Mouse (Mus musculus): Measurements from ENCODE around the gene Slc38a7. TPM values are rescaled to one million over a fixed set of nuclear protein-coding genes. Genes with fewer than 3 reads are reported as not detected.
"Not testable (repeated sequence)": the region's sequence is repeated elsewhere in the genome, so short reads cannot be mapped to it uniquely, and the experiment has no call there.

The Slc38a7 gene
- total RNA-seq, 2 experiments from 2014 or later: 24.4 to 28.7 TPM

- no peak for DNase-seq (ENCODE audit: low spot score in 2 of 2)
These were observed 44.7 kb downstream of the Slc38a7 start for GRCm38 (mm10) chr8:95808631-95809030.

- peak; percentile 93 to 94 for DNase-seq (ENCODE audit: low spot score in 2 of 2)
These were observed 45.5 kb downstream of the Slc38a7 start for GRCm38 (mm10) chr8:95807861-95808260.

- DNase-seq (ENCODE audit: low spot score in 2 of 2): peak; percentile 94 to 98
These were observed 46.0 kb downstream of the Slc38a7 start, which contains the start of gene Cnot1 for GRCm38 (mm10) chr8:95807331-95807843. Gene Cnot1 (minus strand): TSS chr8:95807464.

DNA sequence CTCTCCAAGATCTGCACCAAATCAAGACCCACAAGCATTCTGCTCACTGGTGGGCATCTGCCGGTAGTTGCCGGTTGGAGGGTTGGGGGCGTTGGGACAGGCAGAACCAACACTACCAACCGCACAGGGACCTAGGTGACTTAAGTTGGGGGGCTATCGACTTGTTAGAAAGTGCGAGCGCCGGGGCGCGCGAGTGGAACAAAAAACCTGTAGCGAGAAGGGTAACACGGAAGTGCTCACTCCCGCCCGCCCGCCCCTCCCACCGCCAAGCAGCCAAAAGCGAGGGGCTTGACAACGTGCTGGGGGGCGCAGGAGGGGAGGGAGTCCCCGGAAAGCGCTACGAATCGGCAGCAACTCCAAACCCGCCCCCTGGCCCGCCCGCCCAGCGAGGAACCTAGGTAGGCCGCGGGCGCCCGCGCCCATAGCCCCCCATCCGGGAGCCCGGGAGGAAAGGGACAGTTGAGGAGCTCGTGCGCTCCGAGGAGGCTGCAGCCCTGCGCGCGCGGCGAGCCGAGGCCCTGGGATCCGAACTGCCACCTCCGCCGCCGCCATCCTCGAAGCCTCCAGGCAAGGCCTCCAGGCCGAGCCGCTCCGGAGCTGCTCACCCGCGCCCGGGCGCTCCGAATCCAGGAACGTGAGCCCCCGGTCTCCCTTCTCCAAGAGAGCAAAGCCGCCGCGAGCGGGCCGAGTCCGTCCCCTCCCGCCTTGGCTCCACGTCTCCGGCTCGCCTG is 46.7 kb downstream of the Slc38a7 start:
- DNase-seq (ENCODE audit: low spot score in 2 of 2): peak; percentile 31 to 55

DNA sequence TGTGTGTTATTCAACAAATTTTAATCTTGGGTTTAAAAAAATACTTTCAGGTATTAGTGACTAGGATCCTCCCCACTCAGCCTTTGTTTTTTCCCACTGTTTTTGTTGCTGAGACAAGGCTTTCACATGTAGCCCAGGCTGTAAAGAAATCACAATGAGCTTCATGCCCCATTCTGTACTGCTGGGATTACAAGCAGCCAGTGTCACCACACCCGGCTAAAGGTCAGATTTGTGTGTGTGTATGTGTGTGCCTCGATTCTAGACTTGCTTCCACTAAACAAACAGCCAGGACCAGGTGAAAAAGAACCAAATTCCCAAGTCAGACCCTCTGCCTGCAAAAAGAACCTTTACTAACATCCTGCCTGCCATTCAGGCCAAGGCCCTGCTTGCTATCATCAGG is 47.9 kb downstream of the Slc38a7 start:
- no peak for DNase-seq (ENCODE audit: low spot score in 2 of 2)

DNA sequence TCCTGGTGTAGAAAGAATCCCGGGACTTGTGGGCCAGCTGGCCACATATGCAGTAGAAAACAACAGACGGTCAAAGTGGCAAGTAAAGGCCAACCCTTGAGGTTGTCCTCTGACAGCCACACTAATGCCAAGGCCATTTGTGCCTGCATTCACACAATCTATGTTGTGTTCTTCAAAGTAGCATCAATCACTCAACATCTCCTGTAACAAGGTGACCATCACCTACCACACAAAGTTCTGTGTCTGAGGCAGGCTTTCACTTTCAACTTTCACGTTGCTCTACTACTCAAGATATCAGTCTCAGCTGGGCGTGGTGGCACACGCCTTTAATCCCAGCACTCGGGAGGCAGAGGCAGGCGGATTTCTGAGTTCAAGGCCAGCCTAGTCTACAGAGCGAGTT is 51.1 kb downstream of the Slc38a7 start:
- no peak for DNase-seq (ENCODE audit: low spot score in 2 of 2)

GRCm38 (mm10) chr8:95801476-95802064 is 51.8 kb downstream of the Slc38a7 start:
- DNase-seq (ENCODE audit: low spot score in 2 of 2): no peak

DNA sequence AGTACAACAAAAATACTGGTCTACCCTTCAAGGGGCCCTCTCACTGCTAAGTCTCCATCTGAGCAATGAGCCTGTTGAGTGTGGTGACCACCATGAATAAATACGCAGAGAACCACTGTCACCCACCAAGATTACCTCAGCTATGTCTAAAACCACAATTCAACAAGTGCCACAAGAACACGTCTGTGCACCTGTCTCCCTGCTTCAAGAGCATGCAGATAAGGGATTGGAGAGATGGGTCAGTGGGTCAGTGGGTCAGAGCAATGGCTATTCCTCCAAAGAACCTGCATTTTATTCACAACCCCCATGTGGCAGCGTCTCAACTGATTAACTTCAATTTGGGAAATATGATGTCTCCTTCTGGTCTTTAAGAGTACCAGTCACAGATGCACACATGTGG is 53.0 kb downstream of the Slc38a7 start:
- no peak for DNase-seq (ENCODE audit: low spot score in 2 of 2)

GRCm38 (mm10) chr8:95799891-95800290 is 53.4 kb downstream of the Slc38a7 start:
- no peak for DNase-seq (ENCODE audit: low spot score in 2 of 2)

DNA sequence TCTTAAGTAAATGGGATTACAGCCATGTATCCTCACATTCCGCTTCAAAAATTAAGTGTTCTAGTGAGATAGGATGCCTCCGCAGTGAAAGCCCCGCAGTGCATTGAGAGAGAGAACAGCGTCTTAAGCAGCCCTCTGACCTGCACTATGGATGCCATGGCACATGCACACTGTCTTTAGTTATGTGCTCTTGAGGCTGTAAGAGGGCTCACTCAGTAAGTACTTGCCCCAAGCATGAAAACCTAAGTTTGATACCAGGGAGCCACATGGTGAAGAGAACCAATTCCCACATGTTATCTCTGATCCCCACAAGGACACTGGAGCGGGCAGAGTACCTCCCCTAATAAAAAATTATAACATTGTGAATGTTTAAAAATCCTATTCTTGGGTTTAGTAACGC is 54.2 kb downstream of the Slc38a7 start:
- DNase-seq (ENCODE audit: low spot score in 2 of 2): no peak

DNA sequence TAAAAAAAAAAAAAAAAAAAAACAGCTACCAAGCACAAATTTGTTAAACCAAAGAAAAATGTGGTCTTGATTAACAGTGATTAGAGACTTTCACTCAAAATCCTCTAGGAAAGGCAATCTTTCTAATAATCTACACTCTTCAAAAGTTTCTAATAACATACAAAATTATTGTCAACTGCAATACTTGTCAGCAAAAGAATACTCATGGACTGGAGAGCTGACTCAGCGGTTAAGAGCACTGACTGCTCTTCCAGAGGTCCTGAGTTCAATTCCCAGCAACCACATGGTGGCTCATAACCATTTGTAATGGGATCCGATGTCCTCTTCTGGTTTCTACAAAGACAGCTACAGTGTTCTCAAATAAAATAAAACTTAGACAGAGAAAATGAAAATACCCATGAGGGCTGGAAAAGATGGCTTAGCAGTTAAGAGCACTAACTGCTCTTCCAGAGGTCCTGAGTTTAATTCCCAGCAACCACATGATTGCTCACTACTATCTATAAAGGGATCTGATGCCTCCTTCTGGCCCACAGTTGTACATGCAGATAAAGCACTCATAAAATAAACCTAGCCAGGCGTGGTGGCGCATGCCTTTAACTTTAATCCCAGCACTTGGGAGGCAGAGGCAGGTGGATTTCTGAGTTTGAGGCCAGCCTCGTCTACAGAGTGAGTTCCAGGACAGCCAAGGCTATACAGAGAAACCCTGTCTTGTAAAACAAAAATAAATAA is 57.8 kb downstream of the Slc38a7 start:
- DNase-seq (ENCODE audit: low spot score in 2 of 2): not testable (repeated sequence)

Other genes with a start within 250 kb of the Slc38a7 start
- 1 to 10 TPM; 2.0 to 2.8 TPM for gene Gins3, start 220.1 kb downstream of the Slc38a7 start, total RNA-seq (2021)
- 1,000 to 10,000 TPM; 1,666 to 1,729 TPM for gene Ndrg4, start 176.6 kb downstream of the Slc38a7 start, total RNA-seq (2021)
- 10 to 100 TPM; 17.2 to 17.6 TPM for gene Setd6, start 137.7 kb downstream of the Slc38a7 start, total RNA-seq (2021)
- gene Cnot1, start 46.1 kb downstream of the Slc38a7 start, total RNA-seq (2021): 100 to 1,000 TPM; 129 to 130 TPM
- 10 to 100 TPM; 78.1 to 96.2 TPM for gene Sap18b, start 28.2 kb downstream of the Slc38a7 start, total RNA-seq (2021)
- 100 to 1,000 TPM; 231 to 248 TPM for gene Got2, start 35.0 kb upstream of the Slc38a7 start, total RNA-seq (2021)

Data from left cerebral cortex, adult 18-20 months (tissue).